Mouse (Mus musculus) heart, adult 2 months (tissue): ENCODE results near the gene Zxdc. TPM values are rescaled to one million over a fixed set of nuclear protein-coding genes. Genes with fewer than 3 reads are reported as not detected.
A peak's percentile ranks its signal among the peaks of the same experiment; 100 is the strongest.

Experiments used
- DNase-seq, 2 experiments: peaks; one replicate each; pipeline ENCODE4 v3.0.0; 2021
- H3K27ac ChIP-seq: fragments of 200-600 bp; 2 replicates; pipeline ENCODE4 v1.8.1; 2022
- H3K27me3 ChIP-seq: fragments of 200-500 bp; 2 replicates; pipeline ENCODE4 v1.6.1; 2012; ENCODE audit warnings: mild to moderate bottlenecking, low read length, inconsistent platforms, mixed read lengths; ENCODE audit not compliant: control insufficient read depth, insufficient read depth
- H3K36me3 ChIP-seq: fragments of 200-500 bp; 2 replicates; pipeline ENCODE4 v1.6.1; 2012; ENCODE audit warnings: low read length, inconsistent platforms; ENCODE audit not compliant: control insufficient read depth, insufficient read depth
- H3K4me1 ChIP-seq: fragments of 200-500 bp; 2 replicates; pipeline ENCODE4 v1.6.1; 2011; ENCODE audit warnings: low read length; ENCODE audit not compliant: control insufficient read depth, insufficient read depth
- H3K4me3 ChIP-seq: fragments of 200-600 bp; 2 replicates; pipeline ENCODE4 v1.8.1; 2022
- H3K79me2 ChIP-seq: fragments of 200-500 bp; replicated peaks from 2 replicates; pipeline ENCODE4 v1.6.1; 2012; ENCODE audit warnings: mild to moderate bottlenecking, inconsistent platforms, low read length, moderate library complexity, mixed read lengths; ENCODE audit not compliant: control insufficient read depth, insufficient read depth
- H3K9ac ChIP-seq: fragments of 200-500 bp; 2 replicates; pipeline ENCODE4 v1.6.1; 2012; ENCODE audit warnings: low read depth, mild to moderate bottlenecking, control low read depth, inconsistent platforms, low read length, mixed read lengths
- CTCF ChIP-seq: fragments of 200-600 bp; IDR thresholded peaks from 2 replicates; pipeline ENCODE4 v1.8.1; 2022; ENCODE audit warnings: antibody characterized with exemption, mild to moderate bottlenecking, moderate library complexity
- EP300 ChIP-seq: fragments of 200-500 bp; IDR thresholded peaks from 2 replicates; pipeline ENCODE4 v1.6.1; 2011; ENCODE audit warnings: low read depth, low read length, control low read depth; ENCODE audit not compliant: insufficient read depth
- POLR2A ChIP-seq: fragments of 200-500 bp; IDR thresholded peaks from 2 replicates; pipeline ENCODE4 v1.6.1; 2011; ENCODE audit warnings: mild to moderate bottlenecking, low read depth, low read length, control low read depth; ENCODE audit not compliant: insufficient read depth
- WGBS: fragments of 180-500 bp; shearing (Covaris S2); methylation state at CpG from one replicate; pipeline ENCODE4 v1.1.7; 2018; 5-methylcytosine and 5-hydroxymethylcytosine counted together
- intact Hi-C: fragments of 180-260 bp; cut with DNase I; formaldehyde crosslinking; loops from one replicate; pipeline ENCODE4 v1.15.1; 2025
- long read RNA-seq: library from polyadenylated mRNA; stranded (forward); transcript quantifications from one replicate; pipeline ENCODE4 v2.0.0, GENCODE M21; 2021
- polyA plus RNA-seq: library from polyadenylated mRNA; depleted of rRNA; stranded (reverse); fragments of >200 nt; gene quantifications from 2 replicates; pipeline ENCODE4 v1.2.3, GENCODE M21; 2012; rRNA removed
- total RNA-seq, 2 experiments: library from RNA; stranded (reverse); gene quantifications; 2 replicates each; pipeline ENCODE4 v1.2.3; 2021

Gene Zxdc
- total RNA-seq (10 to 100 TPM; 12.6 to 14.6 TPM), polyA plus RNA-seq (8.4 and 10.8 TPM in 2 replicates)
- long read RNA-seq, full-length matches to known transcripts, result 13 of 23 reads
- long read RNA-seq, partial matches to known transcripts, result 1 of 23 reads
- long read RNA-seq, other reads (novel, unspliced or antisense), result 9 of 23 reads

DNA sequence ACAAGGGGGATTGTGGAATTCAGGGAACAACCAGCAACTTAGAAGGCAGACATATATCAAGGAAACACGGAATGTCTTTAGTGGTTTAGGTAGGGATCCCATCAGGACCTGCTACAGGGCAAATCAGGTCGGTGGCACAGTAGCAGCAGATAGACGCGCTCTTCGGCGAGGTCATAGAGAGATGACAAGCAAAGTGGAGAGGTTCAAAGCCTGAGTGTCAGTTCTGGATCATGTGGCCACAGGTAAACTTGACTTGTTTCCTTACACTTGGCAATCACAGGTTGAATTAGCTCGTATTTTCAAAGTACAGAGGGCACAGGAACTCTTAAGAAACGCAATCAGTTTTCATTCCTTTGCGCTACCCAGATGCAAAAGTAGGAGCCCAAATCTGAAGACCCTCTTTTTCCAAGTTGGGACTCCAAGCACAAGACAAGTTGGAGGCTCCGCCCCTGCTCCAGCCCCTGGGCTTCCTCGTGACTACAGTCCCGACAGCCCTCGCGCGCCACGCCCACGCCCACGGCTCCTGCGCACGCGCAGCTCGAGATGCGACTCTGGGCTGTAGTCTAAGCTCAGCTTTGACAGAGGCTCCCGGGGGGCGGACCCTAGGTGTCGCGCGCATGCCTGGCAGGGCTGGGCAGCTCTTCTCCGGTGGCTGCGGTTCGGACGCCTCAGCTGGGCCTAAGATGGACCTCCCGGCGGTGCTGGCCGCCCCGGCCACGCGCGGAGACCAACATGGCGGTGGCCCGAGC is at the start of gene Zxdc:
TSS of gene Zxdc (plus strand) at position 517 of the 749 bp plus-strand sequence.
- Histone ChIP-seq H3K27me3 (no peaks in the 10 kb centered on the region), H3K4me1 (peaks cover 10% of the 10 kb centered on the region), H3K4me3 (peak within 1 kb of the TSS; percentile 93), H3K9ac (peak within 1 kb of the TSS; percentile 97), H3K79me2 (peaks cover 3% of the 10 kb centered on the region), H3K27ac (peak within 1 kb of the TSS; percentile 83), H3K36me3 (peaks cover 19% of the 10 kb centered on the region)
- WGBS, result 5% methylated on average over 41 of the region's 41 CpGs
- peak; percentile 80 for TF ChIP-seq POLR2A
- no peak for TF ChIP-seq CTCF
- TF ChIP-seq EP300, result no peak
- peak; percentile 99 to 100 for DNase-seq
- intact Hi-C loops, result no loop called here

DNA sequence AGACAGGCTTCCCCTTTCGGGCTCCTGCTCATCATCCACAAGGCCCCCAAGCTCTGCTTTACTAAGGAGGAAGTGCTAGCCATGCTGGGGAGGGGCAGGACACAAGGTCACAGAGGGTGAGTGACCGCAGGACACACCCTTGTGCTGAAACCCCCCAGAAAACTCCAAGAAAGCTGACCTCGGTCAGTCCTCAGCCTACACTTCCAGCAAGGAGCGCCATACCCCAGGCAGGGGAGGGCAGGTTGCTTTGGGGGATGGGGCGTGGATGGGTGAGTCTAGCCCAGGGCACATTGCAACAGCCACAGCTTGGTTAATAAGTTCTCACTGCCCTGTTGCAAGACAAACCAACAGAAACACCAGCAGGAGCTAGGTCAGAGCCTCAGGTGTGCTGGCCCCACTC is 48.9 kb upstream of the Zxdc start:
- H3K27me3 ChIP-seq, result no peaks in the 10 kb centered on the region

DNA sequence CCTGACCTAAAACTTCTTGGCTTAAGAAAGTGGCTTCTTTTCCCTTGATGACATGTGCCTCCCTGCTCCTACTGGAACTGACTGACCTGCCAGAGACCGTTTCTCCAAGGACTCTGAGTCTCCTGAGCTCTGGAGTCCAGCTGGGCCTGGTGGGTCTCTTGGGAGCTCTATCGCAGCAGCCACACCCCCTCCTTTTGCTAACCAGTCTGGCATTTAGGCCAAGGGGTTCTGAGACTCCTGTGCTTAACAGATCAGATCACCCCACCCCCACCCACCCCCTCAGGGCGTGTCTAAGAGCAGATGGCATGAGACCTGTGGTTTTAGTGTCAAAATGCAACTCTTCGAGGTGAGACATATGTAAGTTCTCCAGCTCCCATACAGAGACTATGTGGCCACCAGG is 47.5 kb upstream of the Zxdc start:
- Histone ChIP-seq H3K79me2 (no peaks in the 10 kb centered on the region), H3K9ac (no peak overlapping the region), H3K4me1 (no peaks in the 10 kb centered on the region), H3K36me3 (no peaks in the 10 kb centered on the region), H3K27me3 (no peaks in the 10 kb centered on the region), H3K27ac (no peak overlapping the region), H3K4me3 (no peak overlapping the region)
- WGBS, result 30% methylated on average over 4 of the region's 4 CpGs
- TF ChIP-seq EP300, result no peak
- no peak for TF ChIP-seq POLR2A
- intact Hi-C loops, result loop anchor here (10.0 kb wide), 1 partner anchor 637 kb away; no protein-coding TSS in a partner anchor
- DNase-seq, result no peak

More for the DNA sequence above, 48.9 kb upstream of the Zxdc start:
- H3K9ac ChIP-seq, result no peak overlapping the region
- intact Hi-C loops, result loop anchor here (10.0 kb wide), 1 partner anchor 636 kb away; no protein-coding TSS in a partner anchor
- WGBS, result 83% methylated on average over 5 of the region's 5 CpGs
- H3K4me1 ChIP-seq, result no peaks in the 10 kb centered on the region
- no peak for DNase-seq
- H3K79me2 ChIP-seq, result no peaks in the 10 kb centered on the region
- no peak overlapping the region for H3K4me3 ChIP-seq
- H3K27ac ChIP-seq, result no peak overlapping the region
- TF ChIP-seq EP300, result no peak
- no peak for TF ChIP-seq POLR2A
- TF ChIP-seq CTCF, result no peak
- no peaks in the 10 kb centered on the region for H3K36me3 ChIP-seq

DNA sequence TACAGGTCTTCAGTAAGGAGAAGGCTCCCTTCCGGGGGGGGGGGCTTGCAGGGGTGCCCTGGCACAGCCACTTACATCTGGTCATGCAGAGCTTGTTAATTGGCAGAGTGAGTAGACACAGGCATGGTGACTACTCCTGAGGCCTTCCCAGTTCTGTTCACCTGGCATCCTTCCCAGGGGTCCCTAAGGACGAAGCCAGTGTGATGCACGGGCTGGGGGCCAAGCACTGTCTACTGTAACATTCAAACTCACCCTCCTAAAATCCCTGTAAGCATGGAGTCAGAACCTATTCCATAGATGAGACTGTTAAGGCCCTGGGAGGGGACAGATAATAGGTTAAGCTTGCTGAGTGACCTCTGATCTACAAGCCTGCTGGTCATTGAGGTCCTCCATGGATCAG is 45.3 kb upstream of the Zxdc start:
- H3K79me2 ChIP-seq, result no peaks in the 10 kb centered on the region
- no peak for TF ChIP-seq POLR2A
- TF ChIP-seq EP300, result no peak
- no peak for TF ChIP-seq CTCF
- H3K4me1 ChIP-seq, result no peaks in the 10 kb centered on the region
- H3K4me3 ChIP-seq, result no peak overlapping the region
- no peaks in the 10 kb centered on the region for H3K36me3 ChIP-seq
- intact Hi-C loops, result loop anchor here (10.0 kb wide), 1 partner anchor 639 kb away; no protein-coding TSS in a partner anchor
- no peak for DNase-seq
- H3K27me3 ChIP-seq, result no peaks in the 10 kb centered on the region
- WGBS, result 63% methylated on average over 3 of the region's 3 CpGs
- no peak overlapping the region for H3K9ac ChIP-seq
- no peak overlapping the region for H3K27ac ChIP-seq

DNA sequence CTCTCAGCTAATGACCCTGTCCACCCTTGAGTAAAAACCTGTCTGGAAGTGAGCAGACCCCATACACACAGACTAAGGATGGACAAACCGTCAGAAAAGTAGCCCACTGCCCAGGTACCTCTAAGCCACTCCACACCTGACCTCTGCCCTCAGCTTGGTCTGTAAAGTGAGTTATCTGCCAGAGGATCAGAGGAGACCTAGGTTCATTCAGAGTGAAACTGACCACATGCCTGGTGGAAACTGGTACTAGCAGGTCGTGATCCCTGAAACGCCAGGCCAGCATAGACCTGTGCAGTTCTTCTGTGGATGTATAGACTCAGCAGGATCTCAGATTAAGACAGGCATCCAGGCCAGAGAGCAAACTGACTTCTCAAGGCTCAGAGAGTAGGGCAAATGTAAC is 44.8 kb upstream of the Zxdc start:
- Histone ChIP-seq H3K9ac (no peak overlapping the region), H3K36me3 (no peaks in the 10 kb centered on the region), H3K4me1 (no peaks in the 10 kb centered on the region), H3K27me3 (no peaks in the 10 kb centered on the region), H3K4me3 (no peak overlapping the region), H3K27ac (no peak overlapping the region), H3K79me2 (no peaks in the 10 kb centered on the region)
- intact Hi-C loops, result loop anchor here (10.0 kb wide), 1 partner anchor 640 kb away; no protein-coding TSS in a partner anchor
- WGBS, result 73% methylated on average over 3 of the region's 3 CpGs
- TF ChIP-seq EP300, result no peak
- no peak for TF ChIP-seq POLR2A
- TF ChIP-seq CTCF, result no peak
- no peak for DNase-seq

DNA sequence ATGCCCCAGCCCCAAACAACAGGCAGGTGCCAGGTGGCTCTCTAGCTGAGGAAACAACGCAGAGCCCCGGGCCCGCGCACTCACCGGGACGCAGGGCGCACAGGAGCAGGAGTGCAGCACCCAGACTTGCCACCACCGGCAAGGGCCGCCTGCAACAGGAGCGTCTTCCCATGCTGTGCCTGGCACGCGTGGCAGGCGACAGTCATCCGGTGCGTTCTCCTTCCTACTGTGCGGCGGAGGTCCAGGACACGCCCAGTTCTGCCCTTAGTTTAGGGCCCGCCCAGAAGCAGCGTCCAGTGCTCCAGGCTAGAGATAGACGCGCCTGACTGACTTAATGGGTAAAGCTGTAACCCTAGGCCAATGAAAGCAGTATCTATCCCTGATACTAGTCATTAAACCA is 44.3 kb upstream of the Zxdc start, which contains the start of gene Chst13:
TSS of gene Chst13 (minus strand) at position 195 of the 400 bp plus-strand sequence.
- WGBS, result 8% methylated on average over 22 of the region's 22 CpGs
- TF ChIP-seq CTCF, result no peak
- TF ChIP-seq POLR2A, result no peak
- TF ChIP-seq EP300, result no peak
- peak in 1 of 2 experiments; percentile 33 for DNase-seq
- Histone ChIP-seq H3K27ac (no peak within 1 kb of the TSS), H3K9ac (no peak within 1 kb of the TSS), H3K27me3 (no peaks in the 10 kb centered on the region), H3K4me1 (no peaks in the 10 kb centered on the region), H3K36me3 (no peaks in the 10 kb centered on the region), H3K79me2 (no peaks in the 10 kb centered on the region), H3K4me3 (no peak within 1 kb of the TSS)
- intact Hi-C loops, result loop anchor here (10.0 kb wide), 1 partner anchor 640 kb away; no protein-coding TSS in a partner anchor
